Mouse (Mus musculus) heart, adult 2 months (tissue): ENCODE measurements around the gene Aip. TPM values are rescaled to one million over a fixed set of nuclear protein-coding genes. Genes with fewer than 3 reads are reported as not detected.

ENCODE experiments used
- DNase-seq, 2 experiments: peaks; one replicate each; pipeline ENCODE4 v3.0.0; 2021
- H3K27ac ChIP-seq: fragments of 200-600 bp; 2 replicates; pipeline ENCODE4 v1.8.1; 2022
- H3K27me3 ChIP-seq: fragments of 200-500 bp; 2 replicates; pipeline ENCODE4 v1.6.1; 2012; ENCODE audit warnings: mild to moderate bottlenecking, low read length, inconsistent platforms, mixed read lengths; ENCODE audit not compliant: control insufficient read depth, insufficient read depth
- H3K36me3 ChIP-seq: fragments of 200-500 bp; 2 replicates; pipeline ENCODE4 v1.6.1; 2012; ENCODE audit warnings: low read length, inconsistent platforms; ENCODE audit not compliant: control insufficient read depth, insufficient read depth
- H3K4me1 ChIP-seq: fragments of 200-500 bp; 2 replicates; pipeline ENCODE4 v1.6.1; 2011; ENCODE audit warnings: low read length; ENCODE audit not compliant: control insufficient read depth, insufficient read depth
- H3K4me3 ChIP-seq: fragments of 200-600 bp; 2 replicates; pipeline ENCODE4 v1.8.1; 2022
- H3K79me2 ChIP-seq: fragments of 200-500 bp; replicated peaks from 2 replicates; pipeline ENCODE4 v1.6.1; 2012; ENCODE audit warnings: mild to moderate bottlenecking, inconsistent platforms, low read length, moderate library complexity, mixed read lengths; ENCODE audit not compliant: control insufficient read depth, insufficient read depth
- H3K9ac ChIP-seq: fragments of 200-500 bp; 2 replicates; pipeline ENCODE4 v1.6.1; 2012; ENCODE audit warnings: low read depth, mild to moderate bottlenecking, control low read depth, inconsistent platforms, low read length, mixed read lengths
- CTCF ChIP-seq: fragments of 200-600 bp; IDR thresholded peaks from 2 replicates; pipeline ENCODE4 v1.8.1; 2022; ENCODE audit warnings: antibody characterized with exemption, mild to moderate bottlenecking, moderate library complexity
- EP300 ChIP-seq: fragments of 200-500 bp; IDR thresholded peaks from 2 replicates; pipeline ENCODE4 v1.6.1; 2011; ENCODE audit warnings: low read depth, low read length, control low read depth; ENCODE audit not compliant: insufficient read depth
- POLR2A ChIP-seq: fragments of 200-500 bp; IDR thresholded peaks from 2 replicates; pipeline ENCODE4 v1.6.1; 2011; ENCODE audit warnings: mild to moderate bottlenecking, low read depth, low read length, control low read depth; ENCODE audit not compliant: insufficient read depth
- WGBS: fragments of 180-500 bp; shearing (Covaris S2); methylation state at CpG from one replicate; pipeline ENCODE4 v1.1.7; 2018; 5-methylcytosine and 5-hydroxymethylcytosine counted together
- intact Hi-C: fragments of 180-260 bp; cut with DNase I; formaldehyde crosslinking; loops from one replicate; pipeline ENCODE4 v1.15.1; 2025
- polyA plus RNA-seq: library from polyadenylated mRNA; depleted of rRNA; stranded (reverse); fragments of >200 nt; gene quantifications from 2 replicates; pipeline ENCODE4 v1.2.3, GENCODE M21; 2012
- total RNA-seq, 2 experiments: library from RNA; stranded (reverse); gene quantifications; 2 replicates each; pipeline ENCODE4 v1.2.3; 2021

Aip gene
- total and polyA plus RNA-seq, 3 experiments: 55.1 to 69.4 (median 60.6) TPM

DNA sequence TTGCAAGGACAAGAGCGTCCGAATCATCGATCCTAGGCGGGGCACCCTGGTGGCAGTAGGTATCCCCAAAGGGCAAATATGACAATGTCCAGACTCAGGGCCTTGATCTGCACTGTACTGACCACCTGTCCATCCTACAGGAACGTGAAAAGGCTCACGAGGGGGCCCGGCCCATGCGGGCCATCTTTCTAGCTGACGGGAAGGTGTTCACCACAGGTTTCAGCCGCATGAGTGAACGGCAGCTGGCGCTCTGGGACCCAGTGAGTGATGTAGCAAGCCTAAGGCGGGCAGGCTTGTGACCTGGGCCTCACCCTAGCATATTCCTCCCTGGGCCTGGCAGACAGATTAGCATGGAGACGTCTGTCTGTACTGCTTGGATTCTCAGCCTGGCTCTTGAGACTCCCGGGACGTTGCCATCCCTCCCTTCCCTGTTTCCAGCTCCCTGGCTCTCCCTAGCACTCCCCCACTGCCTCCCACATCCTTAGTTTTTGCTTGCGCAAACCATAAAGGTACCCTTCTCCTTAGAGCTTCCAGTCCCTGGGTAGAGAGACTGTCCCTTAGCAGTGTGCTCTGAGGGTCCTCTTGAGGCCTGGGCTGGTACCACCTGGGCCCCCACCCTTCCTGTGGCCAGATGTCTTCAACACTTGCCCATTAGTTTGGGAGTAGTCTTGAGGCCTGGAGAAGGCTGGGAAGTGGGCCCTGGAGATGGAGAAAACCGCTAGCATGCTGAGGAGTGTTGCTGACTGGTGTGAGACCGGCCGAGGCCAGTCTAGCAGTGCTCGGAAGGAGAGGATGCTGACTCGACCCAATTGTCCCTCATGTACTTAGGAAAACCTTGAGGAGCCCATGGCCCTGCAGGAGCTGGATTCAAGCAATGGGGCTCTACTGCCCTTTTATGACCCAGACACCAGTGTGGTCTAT, 25.2 kb upstream of the Aip start:
- intact Hi-C loops: no loop called here
- Histone ChIP-seq H3K27ac (no peak overlapping the region), H3K36me3 (no peaks in the 10 kb centered on the region), H3K4me1 (peaks cover 10% of the 10 kb centered on the region), H3K27me3 (no peaks in the 10 kb centered on the region), H3K4me3 (no peak overlapping the region), H3K79me2 (no peaks in the 10 kb centered on the region), H3K9ac (no peak overlapping the region)
- 82% methylated on average over 22 of the region's 22 CpGs for WGBS
- TF ChIP-seq EP300: no peak
- no peak for TF ChIP-seq CTCF
- no peak for TF ChIP-seq POLR2A
- DNase-seq: no peak

DNA sequence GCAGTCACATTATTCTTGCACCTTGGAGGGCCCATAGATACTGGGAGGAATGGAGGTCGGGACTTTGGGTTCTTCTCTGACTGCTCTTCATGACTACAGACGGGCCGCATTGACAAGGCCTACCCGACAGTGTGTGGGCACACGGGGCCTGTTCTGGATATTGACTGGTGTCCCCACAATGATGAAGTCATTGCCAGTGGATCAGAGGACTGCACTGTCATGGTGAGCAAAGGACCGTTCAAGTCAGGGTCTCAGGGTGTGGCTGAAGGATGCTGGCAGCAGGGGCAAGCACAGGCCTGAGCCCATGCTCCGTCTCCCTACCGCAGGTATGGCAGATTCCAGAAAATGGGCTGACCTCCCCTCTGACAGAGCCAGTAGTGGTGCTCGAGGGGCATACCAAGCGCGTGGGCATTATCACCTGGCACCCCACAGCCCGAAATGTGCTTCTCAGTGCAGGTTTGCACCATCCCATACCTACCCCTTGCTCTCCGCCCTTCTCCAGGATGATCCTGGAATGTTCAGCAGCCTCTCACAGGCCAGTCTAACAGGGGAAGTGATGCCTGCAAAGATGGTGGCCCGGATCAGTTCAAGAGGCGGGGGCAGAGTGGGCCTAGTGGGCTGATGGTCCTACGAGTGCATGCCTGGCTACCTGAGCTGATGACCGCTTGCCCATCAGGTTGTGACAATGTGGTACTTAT, 24.3 kb upstream of the Aip start:
- DNase-seq: no peak

DNA sequence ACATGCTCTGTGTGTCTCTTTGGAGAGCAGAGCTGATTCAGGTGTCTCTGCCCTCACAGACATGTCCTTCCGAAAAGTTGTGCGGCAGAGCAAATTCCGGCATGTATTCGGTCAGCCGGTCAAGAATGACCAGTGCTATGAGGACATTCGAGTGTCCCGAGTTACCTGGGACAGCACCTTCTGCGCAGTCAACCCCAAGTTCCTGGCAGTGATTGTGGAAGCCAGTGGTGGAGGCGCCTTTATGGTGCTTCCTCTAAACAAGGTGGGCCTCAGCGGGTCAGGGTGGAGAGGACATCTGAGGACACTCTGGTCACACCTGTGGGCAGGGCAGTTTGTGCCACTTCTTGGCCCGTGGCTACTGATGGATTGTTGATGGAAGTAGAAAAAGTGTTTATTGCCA, 23.6 kb upstream of the Aip start:
- Histone ChIP-seq H3K9ac (peak overlapping the region; percentile 91), H3K36me3 (no peaks in the 10 kb centered on the region), H3K79me2 (no peaks in the 10 kb centered on the region), H3K4me1 (peaks cover 10% of the 10 kb centered on the region), H3K27ac (peak overlapping the region; percentile 97), H3K27me3 (no peaks in the 10 kb centered on the region), H3K4me3 (peak overlapping the region; percentile 75)
- intact Hi-C loops: loop anchor here (2.0 kb wide), 1 partner anchor 14 kb away; the partner anchor contains the start of gene Rps6kb2
- DNase-seq: no peak
- WGBS: 60% methylated on average over 11 of the region's 11 CpGs
- TF ChIP-seq CTCF (no peak), POLR2A (no peak), EP300 (no peak)

More for the DNA sequence above, 24.3 kb upstream of the Aip start:
- WGBS: 89% methylated on average over 17 of the region's 17 CpGs
- intact Hi-C loops: loop anchor here (2.0 kb wide), 1 partner anchor 13 kb away; the partner anchor contains the start of gene Rps6kb2
- H3K27me3 ChIP-seq: no peaks in the 10 kb centered on the region
- H3K27ac ChIP-seq: peak overlapping the region; percentile 97
- H3K36me3 ChIP-seq: no peaks in the 10 kb centered on the region
- 0 out of 2 replicates have a peak overlapping the region, but pooled peaks have one; percentile 3 for H3K9ac ChIP-seq
- peaks cover 10% of the 10 kb centered on the region for H3K4me1 ChIP-seq
- TF ChIP-seq POLR2A: no peak
- TF ChIP-seq CTCF: no peak
- TF ChIP-seq EP300: no peak
- H3K79me2 ChIP-seq: no peaks in the 10 kb centered on the region
- H3K4me3 ChIP-seq: no peak overlapping the region; the same call in 1 of the 2 replicates

DNA sequence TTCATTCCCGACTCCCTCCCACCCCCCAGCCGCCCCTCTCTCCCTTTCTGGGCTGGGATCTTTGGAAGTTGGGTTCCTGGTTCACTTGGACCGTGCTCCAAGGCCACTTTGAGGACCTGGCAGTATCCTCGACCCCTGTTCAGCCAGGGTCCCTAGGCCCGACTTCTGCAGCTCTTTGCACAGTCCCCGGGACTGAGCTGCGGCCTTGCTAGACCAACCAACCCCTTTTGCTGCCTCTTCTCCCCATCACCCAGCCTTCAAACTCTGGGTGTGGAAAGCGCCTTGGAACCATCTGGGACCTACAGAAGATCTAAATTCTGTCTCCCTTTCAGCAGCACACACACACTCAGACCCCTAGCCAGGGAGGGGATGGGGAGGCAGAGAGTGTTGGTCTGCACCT, 23.2 kb upstream of the Aip start:
- Histone ChIP-seq H3K9ac (peak overlapping the region; percentile 91), H3K36me3 (no peaks in the 10 kb centered on the region), H3K79me2 (no peaks in the 10 kb centered on the region), H3K4me1 (peaks cover 10% of the 10 kb centered on the region), H3K27me3 (no peaks in the 10 kb centered on the region), H3K27ac (peak overlapping the region; percentile 97), H3K4me3 (peak overlapping the region; percentile 75)
- TF ChIP-seq POLR2A (no peak), EP300 (no peak)
- WGBS: 1% methylated on average over 8 of the region's 8 CpGs
- intact Hi-C loops: loop anchor here (2.0 kb wide), 1 partner anchor 14 kb away; the partner anchor contains the start of gene Rps6kb2
- DNase-seq: no peak

DNA sequence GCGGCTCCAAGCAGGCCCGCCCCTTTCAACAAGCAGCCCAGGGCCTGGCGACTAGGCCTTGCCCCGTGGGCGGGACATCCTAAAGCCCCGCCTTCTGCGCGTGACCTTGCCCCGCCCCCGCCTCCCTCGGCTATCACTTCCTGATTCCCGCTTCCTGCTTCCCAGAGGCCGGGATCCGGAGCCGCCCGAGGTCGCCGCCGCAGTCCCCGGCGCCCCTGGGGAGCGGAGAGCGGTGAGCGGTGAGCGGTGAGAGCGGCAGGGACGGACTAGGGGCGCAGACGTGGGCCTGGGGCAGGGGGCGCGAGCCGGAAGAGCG, 22.8 kb upstream of the Aip start, which contains the start of gene Coro1b:
TSS of gene Coro1b (plus strand) at position 129 of the 316 bp plus-strand sequence.
- H3K4me1 ChIP-seq: peaks cover 10% of the 10 kb centered on the region
- no peaks in the 10 kb centered on the region for H3K36me3 ChIP-seq
- intact Hi-C loops: loop anchor here (2.0 kb wide), 1 partner anchor 14 kb away; the partner anchor contains the start of gene Rps6kb2
- no peaks in the 10 kb centered on the region for H3K27me3 ChIP-seq
- peak within 1 kb of the TSS; percentile 91 for H3K9ac ChIP-seq
- TF ChIP-seq EP300 (0 out of 2 replicates have a peak, but pooled peaks have one; percentile 48), POLR2A (peak; percentile 82; the same call in 1 of the 2 replicates), CTCF (no peak)
- DNase-seq: peak; percentile 98 to 100
- peak within 1 kb of the TSS; percentile 97 for H3K27ac ChIP-seq
- peak within 1 kb of the TSS; percentile 75 for H3K4me3 ChIP-seq
- H3K79me2 ChIP-seq: no peaks in the 10 kb centered on the region
- WGBS: under 1% methylated on average over 33 of the region's 33 CpGs
